Mouse (Mus musculus): Measurements from ENCODE around the gene Tfeb.

The Tfeb gene

GRCm38 (mm10) chr17:47754246-47754645 lies 17.4 kb downstream of the Tfeb start:
- DNase-seq (ENCODE audit: low spot score): no peak

- no peak for DNase-seq (ENCODE audit: low spot score)
Measured at GRCm38 (mm10) chr17:47756366-47756765, 19.5 kb downstream of the Tfeb start.

GRCm38 (mm10) chr17:47757056-47757610 lies 20.3 kb downstream of the Tfeb start:
- no peak for DNase-seq (ENCODE audit: low spot score)

GRCm38 (mm10) chr17:47759702-47760410 lies 23.0 kb downstream of the Tfeb start:
- no peak for DNase-seq (ENCODE audit: low spot score)

GRCm38 (mm10) chr17:47762028-47762427 lies 25.2 kb downstream of the Tfeb start:
- no peak for DNase-seq (ENCODE audit: low spot score)

- DNase-seq (ENCODE audit: low spot score): no peak
Measured at GRCm38 (mm10) chr17:47762518-47763340, 25.9 kb downstream of the Tfeb start.

- DNase-seq (ENCODE audit: low spot score): no peak
Measured at GRCm38 (mm10) chr17:47765986-47766385, 29.2 kb downstream of the Tfeb start.

- DNase-seq (ENCODE audit: low spot score): no peak
Measured at GRCm38 (mm10) chr17:47766407-47767043, 29.7 kb downstream of the Tfeb start.

- DNase-seq (ENCODE audit: low spot score): no peak
Measured at GRCm38 (mm10) chr17:47767081-47767455, 30.2 kb downstream of the Tfeb start.

- DNase-seq (ENCODE audit: low spot score): no peak
Measured at GRCm38 (mm10) chr17:47767456-47768141, 30.8 kb downstream of the Tfeb start.

GRCm38 (mm10) chr17:47768707-47769276 lies 32.0 kb downstream of the Tfeb start:
- DNase-seq (ENCODE audit: low spot score): no peak

- no peak for DNase-seq (ENCODE audit: low spot score)
Measured at GRCm38 (mm10) chr17:47769389-47770299, 32.8 kb downstream of the Tfeb start.

- DNase-seq (ENCODE audit: low spot score): no peak
Measured at GRCm38 (mm10) chr17:47773604-47774003, 36.8 kb downstream of the Tfeb start.

- DNase-seq (ENCODE audit: low spot score): no peak
Measured at GRCm38 (mm10) chr17:47777141-47777540, 40.3 kb downstream of the Tfeb start.

GRCm38 (mm10) chr17:47780470-47780869 lies 43.6 kb downstream of the Tfeb start:
- no peak for DNase-seq (ENCODE audit: low spot score)

GRCm38 (mm10) chr17:47782486-47782885 lies 45.7 kb downstream of the Tfeb start:
- DNase-seq (ENCODE audit: low spot score): no peak

- DNase-seq (ENCODE audit: low spot score): no peak
Measured at GRCm38 (mm10) chr17:47783445-47784223, 46.8 kb downstream of the Tfeb start.

GRCm38 (mm10) chr17:47784411-47784810 lies 47.6 kb downstream of the Tfeb start:
- DNase-seq (ENCODE audit: low spot score): no peak

GRCm38 (mm10) chr17:47787632-47788031 lies 50.8 kb downstream of the Tfeb start:
- no peak for DNase-seq (ENCODE audit: low spot score)

- DNase-seq (ENCODE audit: low spot score): peak; percentile 75
Measured at GRCm38 (mm10) chr17:47788306-47788705, 51.5 kb downstream of the Tfeb start.
